Mouse (Mus musculus) stomach, postnatal 0 days (tissue): ENCODE measurements at regions not wholly inside any gene's neighbourhood (a gene's known extent, or its start where the extent isn't known, plus 50 kb on each side); places are given as distances from the start of the nearest gene placed in this dataset.

Source experiments
- CTCF ChIP-seq: IDR thresholded peaks from 2 replicates; pipeline ENCODE4 v1.5.1; 2016; ENCODE audit warnings: antibody characterized with exemption, low read depth, mild to moderate bottlenecking, moderate library complexity
- EP300 ChIP-seq: optimal IDR thresholded peaks from 2 replicates; pipeline ENCODE3; 2016; ENCODE audit warnings: antibody characterized with exemption

- TF ChIP-seq CTCF (no peak), EP300 (no peak)
Observed at GRCm38 (mm10) chr15:87264906-87265305, 279.2 kb upstream of the Fam19a5 start.
